Mouse (Mus musculus) thymus, adult 2 months (tissue): ENCODE results near the gene Dclk2.

Experiments used
- CTCF ChIP-seq: fragments of 200-500 bp; IDR thresholded peaks from 2 replicates; pipeline ENCODE4 v1.5.1; 2012; ENCODE audit warnings: mild to moderate bottlenecking, control low read depth, low read length, moderate library complexity, borderline replicate concordance; ENCODE audit not compliant: control insufficient read depth, poor library complexity, insufficient read depth; ENCODE audit errors: extremely low read depth
- POLR2A ChIP-seq: fragments of 200-500 bp; IDR thresholded peaks from 2 replicates; pipeline ENCODE4 v1.6.1; 2012; ENCODE audit warnings: mild to moderate bottlenecking, low read length, control low read depth, moderate library complexity; ENCODE audit not compliant: control insufficient read depth, poor library complexity, insufficient read depth; ENCODE audit errors: extremely low read depth

DNA sequence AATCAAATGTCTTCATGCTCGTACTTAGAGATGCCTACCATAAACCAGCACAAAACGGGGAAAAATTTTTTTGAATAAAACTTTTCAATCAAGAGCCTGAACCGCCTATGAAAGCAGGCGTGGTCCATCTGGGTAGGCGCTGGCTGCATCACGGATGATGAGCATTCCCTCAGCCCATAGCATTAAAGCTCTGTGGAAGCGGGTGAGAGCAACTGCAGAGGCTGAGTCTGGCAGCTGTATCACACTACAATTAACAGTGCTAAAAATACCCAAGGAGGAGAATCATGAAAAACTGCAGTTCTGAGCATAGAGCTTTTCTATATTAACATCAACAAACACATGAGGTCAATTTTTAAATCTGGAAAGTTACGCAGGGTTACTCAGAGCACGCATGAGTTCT is 23.6 kb downstream of the Dclk2 start:
- TF ChIP-seq CTCF: no peak
- no peak for TF ChIP-seq POLR2A
